Mouse (Mus musculus) left cerebral cortex, adult 9 months (tissue): ENCODE measurements around the gene Ldah.

Source experiments
- DNase-seq, 2 experiments: peaks; one replicate each; pipeline ENCODE4 v3.0.0; 2022; ENCODE audit warnings: low spot score in 2 of 2

Ldah gene

GRCm38 (mm10) chr12:8313270-8313771 lies 105.4 kb downstream of the Ldah start, which contains the start of gene Hs1bp3:
Gene Hs1bp3, plus strand, starts transcription at chr12:8313432.
- peak in 1 of 2 experiments; percentile 79 for DNase-seq

GRCm38 (mm10) chr12:8313773-8314172 lies 105.9 kb downstream of the Ldah start:
- DNase-seq = no peak

- no peak for DNase-seq
Observed at GRCm38 (mm10) chr12:8316541-8316940, 108.6 kb downstream of the Ldah start.

- peak in 1 of 2 experiments; percentile 91 for DNase-seq
Observed at GRCm38 (mm10) chr12:8320084-8320713, 112.3 kb downstream of the Ldah start.

- no peak for DNase-seq
Observed at GRCm38 (mm10) chr12:8321506-8321905, 113.6 kb downstream of the Ldah start.

- DNase-seq = no peak
Observed at GRCm38 (mm10) chr12:8324086-8324485, 116.2 kb downstream of the Ldah start.

GRCm38 (mm10) chr12:8325245-8325942 lies 117.5 kb downstream of the Ldah start:
- peak in 1 of 2 experiments; percentile 40 for DNase-seq

- DNase-seq = peak; percentile 61 to 77
Observed at GRCm38 (mm10) chr12:8325943-8326522, 118.1 kb downstream of the Ldah start.

GRCm38 (mm10) chr12:8326825-8327674 lies 119.1 kb downstream of the Ldah start:
- peak; percentile 82 to 97 for DNase-seq

- no peak for DNase-seq
Observed at GRCm38 (mm10) chr12:8327675-8328053, 119.8 kb downstream of the Ldah start.

- no peak for DNase-seq
Observed at GRCm38 (mm10) chr12:8329236-8329635, 121.3 kb downstream of the Ldah start.

GRCm38 (mm10) chr12:8331489-8332173 lies 123.7 kb downstream of the Ldah start:
- no peak for DNase-seq

GRCm38 (mm10) chr12:8332174-8332542 lies 124.3 kb downstream of the Ldah start:
- DNase-seq = no peak

- no peak for DNase-seq
Observed at GRCm38 (mm10) chr12:8333617-8334016, 125.7 kb downstream of the Ldah start.

GRCm38 (mm10) chr12:8334261-8334660 lies 126.4 kb downstream of the Ldah start:
- no peak for DNase-seq
